Mouse (Mus musculus) midbrain, embryonic 16.5 days (tissue): ENCODE results near the gene Lekr1. TPM values are rescaled to one million over a fixed set of nuclear protein-coding genes. Genes with fewer than 3 reads are reported as not detected.
A peak's percentile ranks its signal among the peaks of the same experiment; 100 is the strongest.

ENCODE experiments used
- ATAC-seq: fragments of 200-750 bp; cut with Nextera tagmentation; 2 replicates; pipeline ENCODE4 v1.8.0; 2017; ENCODE audit warnings: moderate TSS enrichment
- H3K27ac ChIP-seq: fragments of 300-500 bp; sonication (generic); 2 replicates; pipeline ENCODE4 v1.5.1; 2014; ENCODE audit warnings: mild to moderate bottlenecking, low read length, mixed read lengths
- H3K27me3 ChIP-seq: fragments of 300-500 bp; sonication (generic); 2 replicates; pipeline ENCODE4 v1.6.1; 2014; ENCODE audit warnings: low read depth, low read length, mixed read lengths; ENCODE audit not compliant: control insufficient read depth, insufficient read depth
- H3K36me3 ChIP-seq: fragments of 300-500 bp; sonication (generic); 2 replicates; pipeline ENCODE4 v1.6.1; 2014; ENCODE audit warnings: mild to moderate bottlenecking, low read length, moderate library complexity, mixed read lengths; ENCODE audit not compliant: control insufficient read depth, insufficient read depth
- H3K4me1 ChIP-seq: fragments of 300-500 bp; sonication (generic); 2 replicates; pipeline ENCODE4 v1.6.1; 2014; ENCODE audit warnings: mild to moderate bottlenecking, low read length, mixed read lengths; ENCODE audit not compliant: control insufficient read depth, insufficient read depth
- H3K4me2 ChIP-seq: fragments of 300-500 bp; sonication (generic); 2 replicates; pipeline ENCODE4 v1.6.1; 2014; ENCODE audit warnings: mild to moderate bottlenecking, low read length, mixed read lengths
- H3K4me3 ChIP-seq: fragments of 300-500 bp; sonication (generic); 2 replicates; pipeline ENCODE4 v1.5.1; 2014; ENCODE audit warnings: low read depth, mild to moderate bottlenecking, low read length, moderate library complexity, mixed read lengths
- H3K9ac ChIP-seq: fragments of 300-500 bp; sonication (generic); 2 replicates; pipeline ENCODE4 v1.6.1; 2014; ENCODE audit warnings: low read depth, low read length, mixed read lengths
- H3K9me3 ChIP-seq: fragments of 300-500 bp; sonication (generic); replicated peaks from 2 replicates; pipeline ENCODE4 v1.6.1; 2014; ENCODE audit warnings: mild to moderate bottlenecking, low read length, mixed read lengths; ENCODE audit not compliant: control insufficient read depth, poor library complexity, severe bottlenecking
- WGBS: fragments of 180-500 bp; shearing (Covaris S2); extraction: QIAGEN DNeasy Blood & Tissue Kit; methylation state at CpG from one replicate; pipeline ENCODE4 v1.1.7; 2014; 5-methylcytosine and 5-hydroxymethylcytosine counted together
- polyA plus RNA-seq: library from polyadenylated mRNA; unstranded; fragments of >200 nt; fragmentation: Nextera tagmentation; extraction: Ambion mirVana; gene quantifications from 2 replicates; pipeline ENCODE4 v1.2.1, GENCODE M21; 2015

Lekr1 gene
- polyA plus RNA-seq, 1 experiment from 2014 or later = 6.2 TPM

DNA sequence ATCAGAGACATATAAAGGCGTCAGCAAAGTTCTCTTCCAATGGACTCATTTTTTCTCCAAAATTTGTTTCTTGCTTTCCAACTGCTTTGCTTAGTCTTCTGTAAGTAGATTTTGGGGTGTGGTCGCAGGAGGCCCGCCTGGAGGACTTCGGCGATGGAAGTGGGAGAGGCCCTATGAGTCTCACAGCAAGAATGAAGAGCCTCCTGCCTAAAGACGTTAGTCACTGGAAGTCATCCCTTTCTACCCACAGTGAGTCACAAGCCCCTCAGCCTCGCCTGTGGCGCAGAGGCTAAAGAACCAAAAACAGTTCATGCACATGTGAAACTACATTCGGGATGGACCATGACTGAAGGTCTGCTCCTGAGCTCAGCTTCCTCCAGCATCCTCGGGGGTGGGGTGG, 178.3 kb downstream of the Lekr1 start:
- H3K27me3 ChIP-seq = no peaks in the 10 kb centered on the region
- 87% methylated on average over 10 of the region's 10 CpGs for WGBS
- no peak for ATAC-seq
- H3K36me3 ChIP-seq = no peaks in the 10 kb centered on the region
- H3K9me3 ChIP-seq = no peaks in the 10 kb centered on the region
- H3K4me3 ChIP-seq = no peak overlapping the region
- H3K27ac ChIP-seq = no peak overlapping the region
- H3K4me2 ChIP-seq = no peak overlapping the region
- no peak overlapping the region for H3K9ac ChIP-seq
- H3K4me1 ChIP-seq = no peaks in the 10 kb centered on the region

DNA sequence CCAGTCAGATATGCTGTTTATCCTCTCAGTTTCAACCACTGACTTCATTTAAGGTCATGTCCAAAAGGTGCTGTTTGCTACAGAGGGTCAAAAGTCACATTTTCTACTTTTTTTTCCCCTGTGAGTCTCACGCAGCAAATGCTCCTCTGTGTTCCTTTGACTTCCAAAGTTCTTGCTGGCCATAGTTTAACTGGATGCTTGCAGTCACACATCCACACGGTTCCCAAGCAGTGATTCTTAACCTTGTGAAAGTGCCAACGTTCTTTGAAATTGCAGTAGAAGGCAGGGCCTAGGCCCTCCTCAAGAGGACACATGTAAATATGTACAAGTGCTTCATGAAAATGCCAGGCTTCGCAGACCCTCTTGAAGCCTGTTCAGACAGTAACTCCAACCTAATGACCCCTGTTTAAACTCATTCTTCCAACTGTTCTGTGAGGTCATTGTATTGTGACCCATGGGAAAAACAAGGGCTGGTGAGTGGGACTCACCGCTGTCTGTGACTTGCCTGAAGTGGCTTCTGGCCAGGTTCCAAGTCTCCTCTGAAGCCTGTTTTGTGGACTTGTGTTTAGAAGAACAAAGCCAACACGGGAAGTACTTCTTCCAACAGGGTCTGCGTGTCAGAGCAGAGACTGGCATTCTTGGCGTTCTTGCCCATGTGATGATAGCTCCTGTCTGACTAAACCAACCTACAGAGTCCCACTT, 179.0 kb downstream of the Lekr1 start:
- H3K4me2 ChIP-seq = no peak overlapping the region
- WGBS = 66% methylated on average over 8 of the region's 8 CpGs
- H3K4me1 ChIP-seq = no peaks in the 10 kb centered on the region
- H3K27me3 ChIP-seq = no peaks in the 10 kb centered on the region
- no peaks in the 10 kb centered on the region for H3K36me3 ChIP-seq
- no peak for ATAC-seq
- no peaks in the 10 kb centered on the region for H3K9me3 ChIP-seq
- H3K27ac ChIP-seq = no peak overlapping the region
- no peak overlapping the region for H3K9ac ChIP-seq
- no peak overlapping the region for H3K4me3 ChIP-seq

GRCm38 (mm10) chr3:65847158-65847787, 181.2 kb downstream of the Lekr1 start:
- H3K9me3 ChIP-seq = no peaks in the 10 kb centered on the region
- no peaks in the 10 kb centered on the region for H3K36me3 ChIP-seq
- no peak for ATAC-seq
- no peaks in the 10 kb centered on the region for H3K4me1 ChIP-seq
- H3K4me3 ChIP-seq = no peak overlapping the region
- H3K27ac ChIP-seq = no peak overlapping the region
- no peaks in the 10 kb centered on the region for H3K27me3 ChIP-seq
- no peak overlapping the region for H3K4me2 ChIP-seq
- WGBS = 80% methylated on average over 4 of the region's 4 CpGs
- no peak overlapping the region for H3K9ac ChIP-seq

DNA sequence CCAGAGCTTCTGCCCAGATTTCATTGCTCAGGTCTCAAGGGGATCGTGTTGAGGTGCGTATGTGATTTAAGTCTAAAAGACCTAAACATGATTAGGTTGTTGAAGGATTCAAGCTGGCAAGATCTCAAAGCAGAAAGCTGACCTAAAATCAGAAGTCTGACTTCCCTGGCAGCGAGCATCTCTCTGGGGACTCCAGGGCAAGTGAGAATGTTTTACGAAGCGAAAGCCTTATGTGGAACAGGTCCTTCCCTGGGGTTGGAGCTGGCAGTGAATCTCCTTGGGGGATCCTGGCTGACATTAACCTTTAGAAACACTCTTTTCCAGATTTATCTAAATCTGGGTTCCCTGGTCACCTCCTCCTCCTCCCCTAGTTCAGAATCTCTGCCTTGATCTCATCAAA, 187.7 kb downstream of the Lekr1 start:
- Histone ChIP-seq H3K4me2 (no peak overlapping the region), H3K9ac (no peak overlapping the region), H3K27me3 (no peaks in the 10 kb centered on the region), H3K4me3 (no peak overlapping the region), H3K9me3 (no peaks in the 10 kb centered on the region), H3K4me1 (peaks cover 1% of the 10 kb centered on the region; the same call in 1 of the 2 replicates), H3K27ac (no peak overlapping the region), H3K36me3 (no peaks in the 10 kb centered on the region)
- no peak for ATAC-seq
- 84% methylated on average over 5 of the region's 5 CpGs for WGBS

DNA sequence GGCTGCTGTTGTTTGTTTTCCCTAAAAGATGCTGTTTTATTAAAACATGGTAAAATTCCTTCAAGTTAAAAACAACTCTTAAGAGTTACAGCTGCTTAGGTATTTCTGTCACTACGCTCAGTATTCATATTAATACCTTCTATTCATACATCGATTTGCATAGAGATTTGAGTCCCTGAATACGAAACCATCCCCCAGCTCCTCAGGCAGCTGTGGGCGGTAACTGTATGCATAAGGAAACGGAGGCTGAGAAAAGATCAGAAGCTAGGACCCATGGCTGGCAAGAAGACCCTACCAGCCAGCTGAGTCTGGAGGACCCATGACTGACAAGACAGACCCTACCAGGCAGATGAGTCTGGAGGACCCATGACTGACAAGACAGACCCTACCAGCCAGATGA, 189.5 kb downstream of the Lekr1 start:
- Histone ChIP-seq H3K9me3 (no peaks in the 10 kb centered on the region), H3K9ac (no peak overlapping the region), H3K27me3 (no peaks in the 10 kb centered on the region), H3K27ac (no peak overlapping the region), H3K4me3 (no peak overlapping the region), H3K36me3 (no peaks in the 10 kb centered on the region), H3K4me1 (peaks cover 4% of the 10 kb centered on the region; the same call in 1 of the 2 replicates), H3K4me2 (no peak overlapping the region)
- no peak for ATAC-seq
- 70% methylated on average over 5 of the region's 5 CpGs for WGBS

GRCm38 (mm10) chr3:65858118-65858517, 192.1 kb downstream of the Lekr1 start:
- H3K9ac ChIP-seq = no peak overlapping the region
- no peak overlapping the region for H3K4me3 ChIP-seq
- H3K4me2 ChIP-seq = no peak overlapping the region
- H3K36me3 ChIP-seq = no peaks in the 10 kb centered on the region
- ATAC-seq = no peak
- no peaks in the 10 kb centered on the region for H3K9me3 ChIP-seq
- WGBS = 49% methylated on average over 11 of the region's 11 CpGs
- H3K4me1 ChIP-seq = peaks cover 13% of the 10 kb centered on the region; the same call in 1 of the 2 replicates
- H3K27ac ChIP-seq = no peak overlapping the region
- no peaks in the 10 kb centered on the region for H3K27me3 ChIP-seq

DNA sequence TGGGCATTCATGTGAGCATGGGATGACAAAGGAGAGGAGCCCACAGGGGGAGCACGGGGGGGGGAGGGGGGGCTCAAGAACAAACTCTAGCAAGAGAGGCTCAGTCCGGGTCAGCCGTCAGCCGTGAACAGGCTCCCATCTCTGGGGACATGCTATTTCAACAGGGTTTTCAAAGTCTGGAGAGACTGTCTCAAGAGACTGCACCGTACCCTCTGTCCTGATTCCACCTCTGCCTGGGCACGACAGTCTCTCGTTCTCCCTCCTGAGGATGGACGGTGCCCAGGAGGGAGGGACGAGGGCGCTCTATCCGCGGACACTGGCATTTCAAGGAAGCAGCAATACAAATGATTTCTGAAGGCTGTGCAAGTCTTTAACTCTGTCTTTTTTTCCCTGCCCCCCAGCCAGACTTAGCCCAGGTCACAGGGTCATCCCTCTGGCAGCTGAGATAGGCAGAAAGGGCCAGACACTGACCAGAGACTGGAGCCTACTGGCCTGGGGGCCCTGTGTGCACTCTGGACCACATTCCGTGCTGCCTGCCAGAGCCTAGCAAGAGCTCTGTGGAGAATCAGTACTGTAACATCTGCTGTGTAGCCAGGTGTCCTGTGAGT, 192.8 kb downstream of the Lekr1 start:
- Histone ChIP-seq H3K27ac (no peak overlapping the region), H3K36me3 (no peaks in the 10 kb centered on the region), H3K4me1 (peaks cover 16% of the 10 kb centered on the region; the same call in 1 of the 2 replicates), H3K4me2 (no peak overlapping the region), H3K9ac (peak overlapping the region; percentile 6; the same call in 1 of the 2 replicates), H3K9me3 (no peaks in the 10 kb centered on the region), H3K4me3 (no peak overlapping the region), H3K27me3 (no peaks in the 10 kb centered on the region)
- WGBS = 13% methylated on average over 12 of the region's 13 CpGs
- no peak for ATAC-seq

DNA sequence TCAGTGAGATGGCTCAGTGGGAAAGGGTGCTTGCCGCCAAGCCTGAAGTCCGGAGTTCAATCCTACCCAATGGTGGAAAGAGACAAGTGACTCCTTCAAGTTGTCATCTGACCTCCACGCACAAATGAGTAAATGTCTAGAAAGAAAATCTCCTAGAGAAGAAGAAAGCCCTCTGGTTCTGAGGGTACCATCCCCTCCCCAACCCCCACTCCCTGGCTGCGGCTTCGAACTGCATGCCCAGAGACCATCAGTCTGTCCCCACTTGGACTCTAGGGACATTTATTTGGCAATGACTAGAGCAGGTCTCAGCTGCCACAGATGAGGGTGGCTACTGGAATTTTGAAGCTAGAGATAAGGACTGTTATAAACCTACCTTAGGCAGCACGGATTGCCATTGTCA, 193.7 kb downstream of the Lekr1 start:
- H3K4me3 ChIP-seq = no peak overlapping the region
- H3K4me1 ChIP-seq = peaks cover 17% of the 10 kb centered on the region; the same call in 1 of the 2 replicates
- no peak overlapping the region for H3K4me2 ChIP-seq
- H3K36me3 ChIP-seq = no peaks in the 10 kb centered on the region
- no peak for ATAC-seq
- H3K27me3 ChIP-seq = no peaks in the 10 kb centered on the region
- no peak overlapping the region for H3K9ac ChIP-seq
- 95% methylated on average over 6 of the region's 6 CpGs for WGBS
- H3K27ac ChIP-seq = no peak overlapping the region
- H3K9me3 ChIP-seq = no peaks in the 10 kb centered on the region

- Histone ChIP-seq H3K9me3 (no peaks in the 10 kb centered on the region), H3K27me3 (no peaks in the 10 kb centered on the region), H3K9ac (no peak overlapping the region), H3K27ac (no peak overlapping the region), H3K4me1 (peaks cover 17% of the 10 kb centered on the region; the same call in 1 of the 2 replicates), H3K4me2 (no peak overlapping the region), H3K36me3 (no peaks in the 10 kb centered on the region), H3K4me3 (no peak overlapping the region)
- no peak for ATAC-seq
- 23% methylated on average over 4 of the region's 4 CpGs for WGBS
These were observed 194.9 kb downstream of the Lekr1 start for GRCm38 (mm10) chr3:65860903-65861302.
